In genomic region chr7:30532931-30533330, GRCm38 (mm10) we compare ENCODE assay signal across 8 mouse cellular contexts. TPM values are rescaled to one million over a fixed set of nuclear protein-coding genes. Genes with fewer than 3 reads are reported as not detected.
DNase-seq lines count a peak whose midpoint lies in the region; ATAC-seq and TF ChIP-seq lines count a peak whose summit lies in the region.

No protein-coding gene starts in this region.

- peak; percentile 27 for DNase-seq in lung, postnatal 0 days (ENCODE audit: low spot score)
- no peak for DNase-seq in lung, postnatal 25 days (ENCODE audit: low spot score)
- DNase-seq in kidney, adult 18-20 months: peak; percentile 58
- peak; percentile 50 for DNase-seq in neural tube, embryonic 11.5 days (ENCODE audit: low spot score)
- DNase-seq in yolk sac, embryonic 10.5 days (ENCODE audit: low spot score): no peak
- no peak for DNase-seq in urinary bladder, postnatal 36 days (ENCODE audit: low spot score in 2 of 2)
- DNase-seq in adrenal gland, postnatal 25 days: no peak

- peaks cover 11% of the 10 kb centered on the region; the same call in 1 of the 2 replicates for H3K36me3 ChIP-seq in lung, postnatal 0 days (ENCODE audit: insufficient read depth, low read length)
- peaks cover 55% of the 10 kb centered on the region for H3K36me3 ChIP-seq in forebrain, embryonic 13.5 days (ENCODE audit: poor library complexity, severe bottlenecking)
- H3K36me3 ChIP-seq in neural tube, embryonic 11.5 days (ENCODE audit: control insufficient read depth, insufficient read depth, low read length): peaks cover 25% of the 10 kb centered on the region

- no peak for TF ChIP-seq CTCF in lung, postnatal 0 days (IDR thresholded peaks at IDR 0.05)

- no peak for ATAC-seq in lung, postnatal 0 days
- no peak for ATAC-seq in forebrain, embryonic 13.5 days
- no peak for ATAC-seq in neural tube, embryonic 11.5 days (ENCODE audit: insufficient read depth, low FRiP score, low TSS enrichment)

- H3K27me3 ChIP-seq in lung, postnatal 0 days (replicated peaks; ENCODE audit: insufficient read depth, low read length): no peaks in the 10 kb centered on the region
- H3K27me3 ChIP-seq in forebrain, embryonic 13.5 days: no peaks in the 10 kb centered on the region
- no peaks in the 10 kb centered on the region for H3K27me3 ChIP-seq in neural tube, embryonic 11.5 days (ENCODE audit: control insufficient read depth, insufficient read depth, low read length)

- no peaks in the 10 kb centered on the region for H3K9me3 ChIP-seq in lung, postnatal 0 days (ENCODE audit: low read length)
- no peaks in the 10 kb centered on the region for H3K9me3 ChIP-seq in forebrain, embryonic 13.5 days (replicated peaks)
- no peaks in the 10 kb centered on the region for H3K9me3 ChIP-seq in neural tube, embryonic 11.5 days (ENCODE audit: control insufficient read depth, low read length)

- 27% methylated on average over 8 of the region's 8 CpGs for WGBS in lung, postnatal 0 days
- 12% methylated on average over 8 of the region's 8 CpGs for WGBS in forebrain, embryonic 13.5 days
- 22% methylated on average over 8 of the region's 8 CpGs for WGBS in neural tube, embryonic 11.5 days

- TF ChIP-seq EP300 in lung, postnatal 0 days (IDR thresholded peaks at IDR 0.05): no peak

- no peak overlapping the region for H3K4me2 ChIP-seq in lung, postnatal 0 days (replicated peaks; ENCODE audit: low read depth, low read length)
- H3K4me2 ChIP-seq in forebrain, embryonic 13.5 days: peak overlapping the region; percentile 94
- H3K4me2 ChIP-seq in neural tube, embryonic 11.5 days (ENCODE audit: low read depth): peak overlapping the region; percentile 89

- H3K4me3 ChIP-seq in lung, postnatal 0 days (ENCODE audit: low read depth, low read length): no peak overlapping the region
- peak overlapping the region; percentile 77 for H3K4me3 ChIP-seq in forebrain, embryonic 13.5 days
- H3K4me3 ChIP-seq in neural tube, embryonic 11.5 days (ENCODE audit: low read depth, low read length): peak overlapping the region; percentile 78

- H3K9ac ChIP-seq in lung, postnatal 0 days (replicated peaks; ENCODE audit: low read depth): no peak overlapping the region
- H3K9ac ChIP-seq in forebrain, embryonic 13.5 days: peak overlapping the region; percentile 91
- peak overlapping the region; percentile 86 for H3K9ac ChIP-seq in neural tube, embryonic 11.5 days (ENCODE audit: low read length)

- no peak overlapping the region for H3K27ac ChIP-seq in lung, postnatal 0 days (ENCODE audit: low read length)
- H3K27ac ChIP-seq in forebrain, embryonic 13.5 days: no peak overlapping the region
- H3K27ac ChIP-seq in neural tube, embryonic 11.5 days (ENCODE audit: low read depth, low read length): 0 out of 2 replicates have a peak overlapping the region, but pooled peaks have one; percentile 10

- H3K4me1 ChIP-seq in lung, postnatal 0 days (ENCODE audit: insufficient read depth, low read depth, low read length): no peaks in the 10 kb centered on the region
- peaks cover 40% of the 10 kb centered on the region for H3K4me1 ChIP-seq in forebrain, embryonic 13.5 days
- H3K4me1 ChIP-seq in neural tube, embryonic 11.5 days (ENCODE audit: control insufficient read depth, insufficient read depth, low read length): peaks cover 18% of the 10 kb centered on the region

RNA-seq across cellular contexts. Expression of gene Arhgap33, which starts 1.9 kb away (rescaled TPM):
- 2.1 TPM in 2 replicates for polyA plus RNA-seq in lung, postnatal 0 days (2015; fragmentation: Nextera tagmentation; extraction: Ambion mirVana)
- polyA plus RNA-seq in forebrain, embryonic 13.5 days (2015; fragmentation: Nextera tagmentation; extraction: Ambion mirVana): 80.6 and 88.7 TPM in 2 replicates
- polyA plus RNA-seq in neural tube, embryonic 11.5 days (2014; fragmentation: Nextera tagmentation; extraction: Ambion mirVana): 48.8 and 51.1 TPM in 2 replicates
- 5.6 and 7.4 TPM in 2 replicates for total RNA-seq in adrenal gland, postnatal 25 days (2021)

RNA-seq across cellular contexts. Expression of gene Hspb6, which starts 19.0 kb away (rescaled TPM):
- 22.8 and 27.0 TPM in 2 replicates for polyA plus RNA-seq in lung, postnatal 0 days (2015; fragmentation: Nextera tagmentation; extraction: Ambion mirVana)
- 11.0 and 12.1 TPM in 2 replicates for polyA plus RNA-seq in forebrain, embryonic 13.5 days (2015; fragmentation: Nextera tagmentation; extraction: Ambion mirVana)
- 3.7 and 4.4 TPM in 2 replicates for polyA plus RNA-seq in neural tube, embryonic 11.5 days (2014; fragmentation: Nextera tagmentation; extraction: Ambion mirVana)
- 30.2 and 33.5 TPM in 2 replicates for total RNA-seq in adrenal gland, postnatal 25 days (2021)

RNA-seq across cellular contexts. Expression of gene Proser3, which starts 19.2 kb away (rescaled TPM):
- polyA plus RNA-seq in lung, postnatal 0 days (2015; fragmentation: Nextera tagmentation; extraction: Ambion mirVana): 4.0 and 4.4 TPM in 2 replicates
- polyA plus RNA-seq in forebrain, embryonic 13.5 days (2015; fragmentation: Nextera tagmentation; extraction: Ambion mirVana): 14.8 and 17.5 TPM in 2 replicates
- polyA plus RNA-seq in neural tube, embryonic 11.5 days (2014; fragmentation: Nextera tagmentation; extraction: Ambion mirVana): 8.6 and 12.1 TPM in 2 replicates
- 14.8 TPM in 2 replicates for total RNA-seq in adrenal gland, postnatal 25 days (2021)

RNA-seq across cellular contexts. Expression of gene Lin37, which starts 26.7 kb away (rescaled TPM):
- 32.8 and 38.6 TPM in 2 replicates for polyA plus RNA-seq in lung, postnatal 0 days (2015; fragmentation: Nextera tagmentation; extraction: Ambion mirVana)
- 53.0 and 65.1 TPM in 2 replicates for polyA plus RNA-seq in forebrain, embryonic 13.5 days (2015; fragmentation: Nextera tagmentation; extraction: Ambion mirVana)
- polyA plus RNA-seq in neural tube, embryonic 11.5 days (2014; fragmentation: Nextera tagmentation; extraction: Ambion mirVana): 46.2 and 47.0 TPM in 2 replicates
- 56.9 and 67.6 TPM in 2 replicates for total RNA-seq in adrenal gland, postnatal 25 days (2021)

RNA-seq across cellular contexts. Expression of gene U2af1l4, which starts 30.2 kb away (rescaled TPM):
- 75.0 and 86.0 TPM in 2 replicates for polyA plus RNA-seq in lung, postnatal 0 days (2015; fragmentation: Nextera tagmentation; extraction: Ambion mirVana)
- polyA plus RNA-seq in forebrain, embryonic 13.5 days (2015; fragmentation: Nextera tagmentation; extraction: Ambion mirVana): 114 and 122 TPM in 2 replicates
- polyA plus RNA-seq in neural tube, embryonic 11.5 days (2014; fragmentation: Nextera tagmentation; extraction: Ambion mirVana): 90.6 and 95.5 TPM in 2 replicates
- total RNA-seq in adrenal gland, postnatal 25 days (2021): 71.9 and 81.8 TPM in 2 replicates

Comparison
In these comparisons a context has a peak if more than half of its experiments do, and no peak if none do; other contexts are left out.
1. DNase-seq: peak in lung, postnatal 0 days (single experiment), kidney, adult 18-20 months (single experiment) and neural tube, embryonic 11.5 days (single experiment); none in lung, postnatal 25 days (single experiment), yolk sac, embryonic 10.5 days (single experiment), urinary bladder, postnatal 36 days (0 of 2) and adrenal gland, postnatal 25 days (single experiment).
2. RNA of gene Arhgap33, which starts 1.9 kb away (polyA plus RNA-seq): 80.6 to 88.7 TPM in forebrain, embryonic 13.5 days and 48.8 to 51.1 TPM in neural tube, embryonic 11.5 days; 2.1 TPM in lung, postnatal 0 days; every median in the first group is over 10 times any median in the second.